Mouse (Mus musculus) thymus, postnatal 4 days (tissue): ENCODE measurements around the gene Slc22a23.

Experiments used
- DNase-seq: peaks from one replicate; pipeline ENCODE4 v3.0.0; 2021

The Slc22a23 gene

GRCm38 (mm10) chr13:34299351-34300333, 45.3 kb downstream of the Slc22a23 start:
- DNase-seq, result peak; percentile 13

- no peak for DNase-seq
These were observed 46.3 kb downstream of the Slc22a23 start for GRCm38 (mm10) chr13:34298674-34299073.

GRCm38 (mm10) chr13:34298061-34298460, 46.9 kb downstream of the Slc22a23 start:
- no peak for DNase-seq

- DNase-seq, result no peak
These were observed 49.1 kb downstream of the Slc22a23 start for GRCm38 (mm10) chr13:34295787-34296435.

GRCm38 (mm10) chr13:34294212-34294611, 50.8 kb downstream of the Slc22a23 start:
- DNase-seq, result no peak

GRCm38 (mm10) chr13:34292042-34292441, 52.9 kb downstream of the Slc22a23 start:
- no peak for DNase-seq

GRCm38 (mm10) chr13:34290346-34290745, 54.6 kb downstream of the Slc22a23 start:
- no peak for DNase-seq

GRCm38 (mm10) chr13:34289567-34289966, 55.4 kb downstream of the Slc22a23 start:
- no peak for DNase-seq

- no peak for DNase-seq
These were observed 56.9 kb downstream of the Slc22a23 start for GRCm38 (mm10) chr13:34288129-34288528.

- DNase-seq, result no peak
These were observed 57.3 kb downstream of the Slc22a23 start for GRCm38 (mm10) chr13:34287601-34288083.

- DNase-seq, result no peak
These were observed 63.6 kb downstream of the Slc22a23 start for GRCm38 (mm10) chr13:34281360-34281759.

GRCm38 (mm10) chr13:34278759-34279270, 66.2 kb downstream of the Slc22a23 start:
- no peak for DNase-seq

GRCm38 (mm10) chr13:34278288-34278701, 66.7 kb downstream of the Slc22a23 start:
- DNase-seq, result no peak

- no peak for DNase-seq
These were observed 67.4 kb downstream of the Slc22a23 start for GRCm38 (mm10) chr13:34277611-34278010.

GRCm38 (mm10) chr13:34277001-34277400, 68.0 kb downstream of the Slc22a23 start:
- DNase-seq, result no peak

- DNase-seq, result no peak
These were observed 70.1 kb downstream of the Slc22a23 start for GRCm38 (mm10) chr13:34274890-34275289.

GRCm38 (mm10) chr13:34274417-34274816, 70.6 kb downstream of the Slc22a23 start:
- DNase-seq, result no peak

GRCm38 (mm10) chr13:34272275-34273054, 72.5 kb downstream of the Slc22a23 start:
- no peak for DNase-seq

- DNase-seq, result no peak
These were observed 73.3 kb downstream of the Slc22a23 start for GRCm38 (mm10) chr13:34271665-34272064.

GRCm38 (mm10) chr13:34270886-34271602, 73.9 kb downstream of the Slc22a23 start:
- DNase-seq, result no peak

- DNase-seq, result no peak
These were observed 75.5 kb downstream of the Slc22a23 start for GRCm38 (mm10) chr13:34269376-34269991.
